Mouse (Mus musculus) liver, embryonic 14.5 days (tissue): Measurements from ENCODE around the gene Fermt3. TPM values are rescaled to one million over a fixed set of nuclear protein-coding genes. Genes with fewer than 3 reads are reported as not detected.

Experiments
- ATAC-seq: fragments of 200-750 bp; cut with Nextera tagmentation; 2 replicates; pipeline ENCODE4 v1.8.0; 2017; ENCODE audit warnings: moderate number of reproducible peaks, mild to moderate bottlenecking, moderate library complexity; ENCODE audit not compliant: insufficient read depth
- DNase-seq, 3 experiments: peaks; one replicate each; pipeline ENCODE4 v3.0.0-alpha.2; 2012 to 2013; ENCODE audit warnings: low read depth in 3 of 3, low spot score in 3 of 3
- H3K27ac ChIP-seq: fragments of 300-500 bp; sonication (generic); 2 replicates; pipeline ENCODE4 v1.5.1; 2014; ENCODE audit warnings: moderate library complexity, mild to moderate bottlenecking, control low read depth, inconsistent platforms
- H3K27me3 ChIP-seq: fragments of 300-500 bp; sonication (generic); 2 replicates; pipeline ENCODE4 v1.6.1; 2014; ENCODE audit warnings: mild to moderate bottlenecking, low read length, moderate library complexity; ENCODE audit not compliant: control insufficient read depth, insufficient read depth
- H3K36me3 ChIP-seq: fragments of 300-500 bp; sonication (generic); replicated peaks from 2 replicates; pipeline ENCODE4 v1.6.1; 2014; ENCODE audit warnings: low read depth; ENCODE audit not compliant: control insufficient read depth, insufficient read depth
- H3K4me1 ChIP-seq, 2 experiments: fragments of 200-500 bp in 1 of 2; fragments of 300-500 bp in 1 of 2; sonication (generic) in 1 of 2; replicated peaks; 2 replicates each; pipeline ENCODE4 v1.6.1; 2012 to 2014; ENCODE audit warnings: antibody characterized with exemption in 1 of 2, inconsistent platforms in 1 of 2, low read length in 1 of 2; ENCODE audit not compliant: control insufficient read depth in 2 of 2, insufficient read depth in 2 of 2
- H3K4me2 ChIP-seq: fragments of 300-500 bp; sonication (generic); 2 replicates; pipeline ENCODE4 v1.6.1; 2014; ENCODE audit warnings: low read depth, mild to moderate bottlenecking, control low read depth, moderate library complexity
- H3K4me3 ChIP-seq, 2 experiments: fragments of 200-500 bp in 1 of 2; fragments of 300-500 bp in 1 of 2; sonication (generic) in 1 of 2; 2 replicates each; pipeline ENCODE4 v1.5.1; 2012 to 2014; ENCODE audit warnings: low read depth in 2 of 2, low read length in 2 of 2, mild to moderate bottlenecking in 2 of 2, control low read depth in 1 of 2, inconsistent platforms in 1 of 2, moderate library complexity in 1 of 2; ENCODE audit not compliant: insufficient read depth in 1 of 2
- H3K9ac ChIP-seq: fragments of 300-500 bp; sonication (generic); replicated peaks from 2 replicates; pipeline ENCODE4 v1.6.1; 2014; ENCODE audit warnings: mild to moderate bottlenecking, control low read depth, moderate library complexity
- H3K9me3 ChIP-seq: fragments of 300-500 bp; sonication (generic); 2 replicates; pipeline ENCODE4 v1.6.1; 2016; ENCODE audit warnings: low read length, mixed read lengths; ENCODE audit not compliant: control insufficient read depth
- CTCF ChIP-seq: IDR thresholded peaks from 2 replicates; pipeline ENCODE4 v1.5.1; 2016; ENCODE audit warnings: antibody characterized with exemption, low read depth, control low read depth
- EP300 ChIP-seq: IDR thresholded peaks from 2 replicates; pipeline ENCODE4 v1.6.1; 2016; ENCODE audit warnings: antibody characterized with exemption, low read depth
- WGBS: fragments of 180-500 bp; shearing (Covaris S2); extraction: QIAGEN DNeasy Blood & Tissue Kit; methylation state at CpG from one replicate; pipeline ENCODE4 v1.1.7; 2014; ENCODE audit not compliant: insufficient replicate concordance; 5-methylcytosine and 5-hydroxymethylcytosine counted together
- polyA plus RNA-seq, 2 experiments: library from polyadenylated mRNA; depleted of rRNA in 1 of 2; stranded (reverse) in 1 of 2; unstranded in 1 of 2; fragments of >200 nt; fragmentation: Nextera tagmentation in 1 of 2; extraction: Ambion mirVana in 1 of 2; gene quantifications; 2 replicates each; pipeline versions ENCODE4 v1.2.1 to v1.2.3; 2012 to 2014

Fermt3 gene
- polyA plus RNA-seq, 2 experiments = 58.1 to 72.2 TPM

DNA sequence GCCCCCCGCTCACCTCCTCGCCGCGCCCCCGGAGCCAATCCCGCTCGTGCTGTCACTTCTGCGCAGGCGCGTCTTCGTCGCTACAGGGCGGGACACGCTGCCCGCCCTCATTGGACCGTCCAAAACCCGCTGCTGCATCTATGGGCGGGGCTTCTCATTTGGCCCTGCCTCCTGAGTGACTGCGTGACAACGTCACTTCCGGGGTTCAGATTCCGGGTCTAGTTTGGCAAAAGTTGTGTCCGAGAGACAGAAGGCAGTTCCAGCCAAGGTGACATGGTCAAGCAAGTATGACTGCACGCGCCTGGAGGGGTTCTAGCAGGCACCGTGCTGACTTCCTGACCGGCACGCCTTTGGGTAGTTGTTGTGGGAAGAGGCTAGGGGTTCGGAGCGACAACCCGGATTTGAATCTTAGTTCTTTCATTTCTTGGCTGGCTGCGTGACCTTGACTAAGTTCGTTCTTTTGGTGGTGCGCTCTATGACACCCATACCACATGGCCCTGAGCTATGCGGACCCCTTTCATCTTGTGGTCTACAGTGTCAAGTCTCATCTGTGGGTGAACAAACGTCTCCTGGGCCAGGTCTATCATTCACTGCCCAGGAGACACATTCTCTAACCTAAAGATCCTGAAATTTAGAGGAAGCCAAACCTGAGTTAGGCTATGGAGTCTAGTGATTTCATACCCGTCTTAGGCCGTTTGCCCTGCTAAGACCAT, 38.7 kb downstream of the Fermt3 start, which contains the start of gene Fkbp2:
Gene Fkbp2 (minus strand): TSS at position 121 of the 713 bp plus-strand sequence.
- peak within 1 kb of the TSS; percentile 75 for H3K9ac ChIP-seq
- H3K36me3 ChIP-seq = peaks cover 6% of the 10 kb centered on the region
- peak within 1 kb of the TSS; percentile 74 for H3K27ac ChIP-seq
- TF ChIP-seq CTCF (no peak), EP300 (no peak)
- H3K4me3 ChIP-seq = peak within 1 kb of the TSS; percentile 83 to 93
- peaks cover 7 to 21% of the 10 kb centered on the region in 2 experiments; a peak in 3 of 4 replicates for H3K4me1 ChIP-seq
- peak; percentile 82 for ATAC-seq
- WGBS = under 1% methylated on average over 38 of the region's 38 CpGs
- H3K4me2 ChIP-seq = peak within 1 kb of the TSS; percentile 90
- DNase-seq = peak; percentile 97 to 98 (median 98)
- no peaks in the 10 kb centered on the region for H3K9me3 ChIP-seq
- H3K27me3 ChIP-seq = no peaks in the 10 kb centered on the region

GRCm38 (mm10) chr19:6979486-6980380, 39.5 kb downstream of the Fermt3 start:
- H3K9me3 ChIP-seq = no peaks in the 10 kb centered on the region
- WGBS = under 1% methylated on average over 59 of the region's 59 CpGs
- peaks cover 7 to 21% of the 10 kb centered on the region in 2 experiments; a peak in 3 of 4 replicates for H3K4me1 ChIP-seq
- peak; percentile 85 for ATAC-seq
- peak overlapping the region; percentile 90 for H3K4me2 ChIP-seq
- TF ChIP-seq EP300 = no peak
- peak; percentile 82 for TF ChIP-seq CTCF
- no peaks in the 10 kb centered on the region for H3K27me3 ChIP-seq
- peak overlapping the region; percentile 75 for H3K9ac ChIP-seq
- H3K27ac ChIP-seq = peak overlapping the region; percentile 63
- H3K4me3 ChIP-seq = peak overlapping the region; percentile 83 to 93
- peak; percentile 98 for DNase-seq
- peaks cover 6% of the 10 kb centered on the region for H3K36me3 ChIP-seq

DNA sequence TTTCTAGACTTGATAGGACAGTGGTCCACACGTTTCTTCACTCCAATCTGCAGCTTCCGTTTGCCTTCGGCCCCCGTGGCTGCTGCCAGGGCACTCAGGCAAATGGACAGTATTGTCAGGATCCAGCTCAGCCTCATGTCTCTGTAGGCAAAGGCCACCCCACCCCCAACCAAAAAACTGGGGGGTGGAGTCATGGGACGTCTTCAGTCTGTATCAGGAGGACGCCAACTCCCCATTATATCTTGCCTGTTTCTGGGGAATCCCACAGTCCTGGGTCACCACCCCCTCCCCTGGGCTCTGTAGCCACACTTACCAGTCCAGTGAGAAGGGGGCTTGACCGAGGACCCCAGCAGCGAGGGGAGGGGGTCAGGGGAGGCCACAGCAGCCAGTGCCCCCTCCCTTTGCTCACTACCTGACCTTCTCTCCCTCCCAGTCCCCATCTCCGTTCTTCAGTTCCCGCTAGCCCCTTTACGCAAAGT, 40.2 kb downstream of the Fermt3 start:
- DNase-seq = peak in 1 of 3 experiments; percentile 59
- Histone ChIP-seq H3K9me3 (no peaks in the 10 kb centered on the region), H3K27ac (peak overlapping the region; percentile 63), H3K4me2 (peak overlapping the region; percentile 90), H3K9ac (peak overlapping the region; percentile 70), H3K4me3 (peak overlapping the region; percentile 70 to 83), H3K27me3 (no peaks in the 10 kb centered on the region), H3K4me1 (peaks cover 8 to 22% of the 10 kb centered on the region in 2 experiments), H3K36me3 (peaks cover 6% of the 10 kb centered on the region)
- ATAC-seq = no peak
- TF ChIP-seq EP300 (no peak), CTCF (no peak)
- 5% methylated on average over 11 of the region's 11 CpGs for WGBS

DNA sequence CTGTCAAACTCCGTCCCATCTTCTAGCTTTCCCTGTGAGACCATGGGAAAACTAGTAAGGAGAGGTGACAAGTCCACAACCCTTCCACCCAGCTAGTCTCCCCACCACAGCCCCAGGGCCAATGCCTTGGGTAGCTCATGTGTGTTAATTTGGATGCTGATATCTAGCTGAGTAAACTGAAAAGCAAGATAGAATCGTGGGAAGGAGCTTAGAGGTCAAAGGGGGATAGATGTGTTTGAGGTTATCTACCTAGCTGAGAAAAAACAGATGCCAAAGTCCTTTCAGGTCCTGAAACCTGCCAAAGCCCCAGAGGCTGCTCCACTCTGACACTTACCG, 40.7 kb downstream of the Fermt3 start:
- Histone ChIP-seq H3K4me1 (peaks cover 12 to 25% of the 10 kb centered on the region in 2 experiments), H3K4me2 (peak overlapping the region; percentile 90), H3K27ac (peak overlapping the region; percentile 63), H3K4me3 (peak overlapping the region; percentile 70 to 83), H3K9me3 (no peaks in the 10 kb centered on the region), H3K9ac (peak overlapping the region; percentile 70), H3K36me3 (peaks cover 6% of the 10 kb centered on the region), H3K27me3 (no peaks in the 10 kb centered on the region)
- DNase-seq (no peak), ATAC-seq (no peak)
- WGBS = 28% methylated on average over 3 of the region's 3 CpGs
- no peak for TF ChIP-seq CTCF
- TF ChIP-seq EP300 = no peak
